Mouse (Mus musculus) brain, adult 10 weeks (tissue): Measurements from ENCODE around the gene Ibtk. TPM values are rescaled to one million over a fixed set of nuclear protein-coding genes. Genes with fewer than 3 reads are reported as not detected.

Experiments
- polyA plus RNA-seq: library from polyadenylated mRNA; stranded (reverse); fragments of 350-450 nt; fragmentation: Illumina TruSeq; extraction: RNeasy Lipid Tissue Mini Kit (QIAGEN cat#74804); gene quantifications from one replicate; pipeline ENCODE4 v1.2.3, GENCODE M21; 2015; ENCODE audit warnings: low read depth, low replicate concordance

Ibtk gene
- 15.9 TPM for polyA plus RNA-seq

DNA sequence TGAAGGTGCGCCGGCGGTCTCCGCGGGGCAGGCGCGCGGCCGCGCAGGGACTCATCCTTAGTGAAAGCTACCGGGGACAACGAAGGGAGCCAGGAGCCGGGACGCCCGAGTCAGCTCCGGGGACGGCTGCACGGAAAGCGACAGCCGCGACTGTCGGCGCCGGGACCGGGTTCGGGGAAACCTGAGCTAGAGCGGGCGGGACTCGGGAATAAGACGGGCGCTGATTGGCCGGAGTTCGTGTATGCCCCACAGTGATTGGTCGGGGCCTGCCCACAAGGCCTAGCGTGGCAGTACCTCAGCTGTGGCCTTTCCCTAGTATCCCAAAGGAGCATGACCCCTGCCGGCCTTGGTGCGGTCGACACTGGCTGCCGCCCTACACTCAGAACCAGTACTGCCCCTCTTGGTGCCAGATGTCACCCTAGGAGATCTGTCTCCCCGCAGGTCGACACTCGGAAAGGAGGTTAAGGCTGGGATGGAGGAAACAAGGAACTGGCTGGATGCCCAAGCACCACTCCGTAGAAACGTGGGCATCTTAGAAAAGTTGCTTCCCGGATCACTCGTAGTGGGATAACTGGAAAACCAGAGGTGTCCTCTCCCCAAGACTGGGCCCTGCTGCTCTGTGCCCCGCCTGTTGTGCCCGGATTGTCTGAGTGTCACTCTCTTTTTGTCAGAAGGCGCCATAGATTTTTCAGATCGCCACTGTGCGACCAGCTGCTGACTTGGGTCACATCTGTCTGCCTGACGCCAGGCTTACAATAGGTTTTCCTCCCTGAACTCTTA, at the start of gene Ibtk:
Gene Ibtk, minus strand, starts transcription at position 193 of the 780 bp plus-strand sequence.

Other genes with a start within 250 kb of the Ibtk start
- 10.8 TPM for gene Tpbg, start 93.0 kb upstream of the Ibtk start, polyA plus RNA-seq